Mouse (Mus musculus) left cerebral cortex, adult 18-20 months (tissue): ENCODE data around the gene Coa7. TPM values are rescaled to one million over a fixed set of nuclear protein-coding genes. Genes with fewer than 3 reads are reported as not detected.

ENCODE experiments used
- DNase-seq, 2 experiments: peaks; one replicate each; pipeline ENCODE4 v3.0.0; 2021 to 2022; ENCODE audit warnings: low spot score in 2 of 2, mixed read lengths in 1 of 2
- long read RNA-seq, 2 experiments: library from polyadenylated mRNA; stranded (forward); transcript quantifications; one replicate each; pipeline ENCODE4 v2.0.0; 2021
- total RNA-seq, 2 experiments: library from RNA; stranded (reverse); gene quantifications; 2 replicates each; pipeline ENCODE4 v1.2.3; 2021

Gene Coa7
- 10 to 100 TPM; 27.7 to 30.7 TPM for total RNA-seq
- long read RNA-seq, experiment 1, transcript Coa7-202 (3 exons, 3,714 nt), result major isoform, 23 of 23 reads
- long read RNA-seq, experiment 1, partial matches to known transcripts, result 0 of 23 reads
- long read RNA-seq, experiment 1, other reads (novel, unspliced or antisense), result 0 of 23 reads
- long read RNA-seq, experiment 2, transcript Coa7-202 (3 exons, 3,714 nt), result major isoform, 12 of 14 reads
- long read RNA-seq, experiment 2, partial matches to known transcripts, result 0 of 14 reads
- long read RNA-seq, experiment 2, other reads (novel, unspliced or antisense), result 2 of 14 reads

DNA sequence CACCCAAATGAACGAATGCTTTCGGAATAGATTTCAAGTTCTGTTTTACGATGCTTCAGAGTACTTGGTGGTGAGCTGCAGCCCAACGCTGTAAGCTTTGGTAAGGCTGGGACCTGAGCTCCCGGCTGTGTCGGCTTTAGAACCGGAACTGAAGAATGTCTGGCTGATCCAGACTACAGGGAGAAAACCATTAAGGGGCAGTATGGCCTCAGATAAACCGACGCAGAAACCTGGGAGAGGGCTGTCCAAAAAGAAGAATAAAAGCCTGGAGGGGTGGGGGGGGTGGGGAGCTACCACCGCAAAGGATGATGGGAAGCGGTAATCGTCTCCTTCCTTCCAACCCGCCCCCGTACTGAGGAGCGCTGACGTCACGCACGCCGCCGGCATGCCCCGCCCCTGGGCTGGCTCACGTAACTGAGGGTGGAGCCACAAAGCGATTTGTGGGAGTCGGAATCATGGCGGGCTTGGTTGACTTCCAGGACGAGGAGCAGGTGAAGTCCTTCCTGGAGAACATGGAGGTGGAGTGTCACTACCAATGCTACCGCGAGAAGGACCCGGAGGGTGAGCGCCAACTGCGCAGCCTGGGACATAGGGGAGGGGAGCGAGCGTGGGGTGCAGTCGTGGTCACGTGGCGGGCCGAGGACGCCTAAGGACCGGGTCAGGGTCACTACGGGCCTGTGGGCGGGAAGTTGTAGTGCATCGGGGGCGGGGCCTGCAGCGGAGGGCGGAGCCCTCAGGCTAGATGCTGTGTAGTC, at the start of gene Coa7:
TSS of gene Coa7 (plus strand) at position 411 of the 755 bp plus-strand sequence.
- peak; percentile 95 to 98 for DNase-seq

DNA sequence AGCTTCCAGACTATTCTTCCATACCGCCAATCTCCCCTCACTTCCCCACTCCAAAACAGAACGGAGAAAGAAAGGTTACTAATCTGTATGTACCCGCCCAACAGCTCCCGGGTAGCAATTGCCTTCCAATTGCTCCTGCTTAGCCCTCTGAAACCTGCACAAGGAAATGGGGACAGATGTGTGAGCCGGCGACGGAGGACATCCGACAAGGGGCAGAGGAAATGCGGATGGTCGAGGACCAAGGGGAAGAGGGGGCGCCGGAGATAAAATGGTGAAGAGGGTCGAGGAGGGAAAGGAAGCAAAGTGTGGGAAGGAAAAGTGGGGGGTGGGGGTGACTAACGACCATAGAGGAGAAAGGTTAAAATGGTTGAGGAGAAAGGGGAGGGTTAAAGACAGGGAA, 27.7 kb upstream of the Coa7 start:
- peak; percentile 12 for DNase-seq

DNA sequence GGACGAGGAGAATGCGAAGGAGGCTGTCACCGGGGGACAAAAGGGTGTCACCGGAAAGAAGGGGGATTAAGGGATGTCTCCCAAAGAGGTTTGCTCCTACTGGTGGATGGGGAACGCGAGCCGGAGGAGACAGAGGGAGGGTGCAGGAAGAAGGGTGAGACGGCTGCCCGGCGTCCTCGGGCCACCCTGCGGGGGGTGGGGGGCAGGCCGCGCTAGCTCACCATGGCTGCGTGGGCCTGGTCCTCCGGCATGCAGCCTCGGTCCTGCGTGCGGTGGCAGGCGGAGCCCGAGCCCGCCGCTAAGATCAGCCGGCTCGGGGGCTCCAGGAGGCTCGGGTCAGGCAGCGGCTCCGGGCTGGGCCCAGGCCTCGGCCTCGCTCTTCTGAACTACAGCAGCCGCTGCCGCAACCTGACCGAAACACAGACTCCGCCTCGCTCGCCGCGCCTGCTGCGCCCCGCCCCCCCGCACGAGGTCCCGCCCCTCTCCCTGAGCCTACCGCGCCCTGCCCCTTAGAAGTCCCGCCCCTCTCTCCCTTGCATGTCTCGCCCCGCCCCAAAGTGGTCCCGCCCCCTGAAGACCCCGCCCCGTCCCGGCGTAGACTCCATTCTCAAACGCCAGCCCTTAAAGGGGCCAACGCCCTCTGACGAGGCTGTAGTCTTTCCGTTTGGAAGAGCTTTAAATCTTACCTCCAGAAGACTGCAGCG, 27.1 kb upstream of the Coa7 start, which contains the start of gene Zyg11b:
TSS of gene Zyg11b (minus strand) at position 427 of the 704 bp plus-strand sequence.
- peak; percentile 77 to 85 for DNase-seq

DNA sequence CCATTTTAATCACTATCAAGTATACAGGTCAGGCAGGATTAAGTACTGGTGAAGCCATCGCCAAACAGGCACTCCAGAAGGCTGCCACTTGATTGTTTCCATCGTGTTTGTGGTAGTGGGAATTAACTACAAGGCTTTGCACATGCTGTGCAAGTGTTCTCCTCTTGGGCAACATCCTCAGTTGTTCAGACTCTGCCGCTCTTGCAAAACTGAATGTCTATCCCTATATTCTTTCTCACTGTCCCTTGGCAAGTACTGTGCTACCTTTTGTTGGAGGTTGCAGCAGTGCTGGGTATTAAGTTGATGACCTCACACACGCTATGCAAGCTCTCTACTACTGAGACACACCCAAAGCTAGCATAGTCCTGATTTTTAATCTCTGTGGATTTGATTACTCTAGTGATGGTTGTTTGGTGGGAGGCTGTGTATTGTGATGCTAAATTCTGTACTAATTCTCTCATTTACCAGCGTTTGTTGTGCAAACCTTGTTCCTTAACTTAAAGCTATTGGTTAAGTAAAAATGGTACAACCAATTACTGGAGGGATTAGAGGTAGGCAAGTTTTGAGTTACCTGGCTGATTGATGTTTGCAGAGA, 25.5 kb upstream of the Coa7 start:
- no peak for DNase-seq

DNA sequence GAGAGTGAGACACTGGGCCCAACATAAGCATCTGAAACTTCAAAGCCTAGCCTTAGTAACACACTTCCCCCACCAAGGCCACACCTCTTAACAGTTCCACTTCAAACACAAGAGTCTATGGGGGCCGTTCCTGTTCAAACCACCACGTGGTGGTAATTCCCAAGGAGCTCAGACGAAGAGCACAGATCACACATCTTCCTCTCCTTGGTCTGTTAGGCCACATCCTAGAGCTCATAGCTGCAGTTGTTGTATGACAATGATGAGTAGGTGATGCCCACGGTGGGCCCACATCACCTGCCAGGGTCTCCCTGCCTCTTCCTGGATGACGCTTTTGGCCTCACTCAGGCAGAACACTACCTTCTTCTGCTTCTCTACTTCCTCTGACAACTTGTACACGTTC, 17.2 kb upstream of the Coa7 start:
- no peak for DNase-seq

DNA sequence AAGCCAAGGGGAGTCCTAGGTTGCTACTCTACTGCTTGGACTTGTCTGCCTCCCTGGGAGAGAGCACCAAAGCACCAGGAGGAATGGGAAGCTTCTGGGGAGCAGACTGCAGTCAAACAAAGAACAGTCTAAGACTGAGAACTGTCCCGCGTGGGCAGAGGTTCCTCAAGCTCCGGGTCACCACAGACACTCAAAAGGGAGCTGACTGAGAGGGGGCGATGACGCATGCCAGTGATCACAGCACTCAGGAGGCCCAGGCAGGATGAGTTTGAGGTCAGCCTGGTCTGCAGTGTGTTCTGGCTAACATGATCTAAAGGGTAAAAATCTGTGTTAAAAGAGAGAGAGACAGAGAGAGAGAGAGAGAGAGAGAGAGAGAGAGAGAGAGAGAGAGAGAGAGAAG, 13.9 kb upstream of the Coa7 start:
- DNase-seq, result no peak

DNA sequence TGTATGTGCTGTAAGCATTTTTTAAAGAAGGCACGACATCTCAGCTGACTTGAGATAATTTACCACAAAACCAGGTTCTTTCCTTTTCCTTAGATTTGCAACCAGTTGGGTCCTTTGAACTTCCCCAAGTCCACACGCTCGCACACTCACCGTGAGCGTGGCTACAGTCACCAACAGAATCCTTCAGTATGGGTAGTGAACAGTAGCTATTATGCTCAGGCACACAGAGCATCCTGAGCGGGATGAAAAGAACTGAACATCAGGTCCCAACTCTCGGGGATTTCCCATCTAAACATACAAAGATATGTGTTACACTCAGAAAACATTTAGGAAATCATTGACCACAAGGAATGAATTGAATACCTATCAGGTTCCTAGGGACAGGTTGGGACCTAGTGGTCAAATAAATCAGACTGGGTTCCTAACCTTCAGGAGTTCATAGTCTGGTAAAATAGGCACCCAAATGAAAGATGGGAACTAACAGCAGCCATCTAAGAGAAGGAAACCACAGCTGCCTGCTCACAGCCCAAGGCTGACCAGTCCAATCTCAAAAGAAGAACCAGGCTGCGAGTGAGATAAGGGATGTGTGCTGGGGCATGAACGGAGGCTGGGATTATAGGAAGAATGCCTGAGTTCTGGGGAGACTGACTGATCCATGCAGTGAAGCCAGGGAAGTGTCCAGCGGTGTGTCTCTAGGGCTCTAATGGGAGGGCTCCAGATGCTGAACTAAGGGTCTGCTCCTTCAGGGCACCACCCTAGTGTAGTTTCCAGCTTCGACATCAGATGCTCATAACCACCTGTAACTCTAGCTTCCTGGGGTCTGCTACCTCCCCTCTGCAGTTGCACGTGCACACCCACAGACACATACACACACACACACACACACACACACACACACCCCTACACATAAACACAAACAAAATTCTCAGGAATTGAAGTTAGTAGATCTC, 10.0 kb upstream of the Coa7 start:
- DNase-seq, result no peak

DNA sequence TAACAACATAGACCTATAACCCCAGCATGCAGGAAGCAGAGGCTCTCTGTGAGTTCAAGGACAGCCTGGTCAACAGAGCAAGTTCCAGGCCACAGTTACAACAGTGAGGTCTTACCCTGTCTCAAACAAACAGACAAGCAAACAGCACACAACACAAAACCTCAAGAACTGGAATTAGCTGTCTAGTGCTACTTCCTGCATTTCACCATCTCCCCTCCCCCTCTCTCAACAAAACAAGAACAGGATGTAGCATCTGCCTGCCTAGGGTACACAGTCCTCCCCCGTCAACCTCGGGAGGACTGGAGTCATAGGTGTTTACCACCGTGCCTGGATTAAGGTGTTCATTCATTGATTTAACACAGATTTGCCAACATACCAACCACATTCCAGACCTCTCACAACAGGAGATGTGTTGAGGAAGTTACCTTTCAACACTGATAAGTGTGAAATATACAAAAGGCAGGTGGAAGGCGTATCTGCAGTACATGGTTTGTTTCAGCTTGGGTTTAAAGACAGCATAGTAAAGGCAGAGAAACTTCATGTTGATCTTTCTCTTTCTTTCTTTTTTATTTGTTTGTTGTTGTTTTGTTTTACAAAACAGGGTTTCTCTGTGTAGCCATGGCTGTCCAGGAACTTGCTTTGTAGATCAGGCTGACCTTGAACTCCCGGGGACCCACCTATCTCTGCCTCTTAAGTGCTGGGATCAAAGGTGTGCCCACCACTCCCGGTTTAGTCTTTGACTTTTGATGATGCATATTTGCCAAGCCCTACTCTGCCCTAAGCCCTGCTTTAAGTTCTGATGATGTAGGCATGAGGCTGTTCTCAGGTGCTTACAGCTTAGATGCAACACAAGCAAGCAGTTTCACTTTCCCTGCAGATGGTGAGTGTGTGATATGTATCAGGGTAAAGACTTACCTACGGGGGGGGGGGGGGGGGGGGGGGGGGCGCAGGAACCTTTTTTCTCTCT, 9.0 kb upstream of the Coa7 start:
- no peak for DNase-seq

DNA sequence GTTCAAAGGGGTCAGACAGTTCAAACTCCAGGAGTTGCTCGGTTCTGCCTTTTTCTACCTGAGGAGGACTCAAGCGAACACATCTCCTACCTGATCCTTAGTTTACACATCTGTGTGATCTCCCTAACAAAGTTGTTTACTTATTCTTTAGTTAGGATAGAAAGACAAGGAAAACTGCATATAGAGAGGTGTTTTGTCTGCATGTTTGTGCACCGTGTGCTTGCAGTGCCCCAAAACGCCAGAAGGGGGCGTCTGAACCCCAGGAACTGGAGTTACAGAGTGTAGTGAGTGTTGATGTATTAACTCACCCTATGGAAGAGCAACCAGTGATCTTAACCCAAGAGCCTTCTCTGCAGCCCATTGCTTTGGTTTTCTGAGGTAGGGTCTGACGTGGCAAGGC, 8.2 kb upstream of the Coa7 start:
- DNase-seq, result no peak

DNA sequence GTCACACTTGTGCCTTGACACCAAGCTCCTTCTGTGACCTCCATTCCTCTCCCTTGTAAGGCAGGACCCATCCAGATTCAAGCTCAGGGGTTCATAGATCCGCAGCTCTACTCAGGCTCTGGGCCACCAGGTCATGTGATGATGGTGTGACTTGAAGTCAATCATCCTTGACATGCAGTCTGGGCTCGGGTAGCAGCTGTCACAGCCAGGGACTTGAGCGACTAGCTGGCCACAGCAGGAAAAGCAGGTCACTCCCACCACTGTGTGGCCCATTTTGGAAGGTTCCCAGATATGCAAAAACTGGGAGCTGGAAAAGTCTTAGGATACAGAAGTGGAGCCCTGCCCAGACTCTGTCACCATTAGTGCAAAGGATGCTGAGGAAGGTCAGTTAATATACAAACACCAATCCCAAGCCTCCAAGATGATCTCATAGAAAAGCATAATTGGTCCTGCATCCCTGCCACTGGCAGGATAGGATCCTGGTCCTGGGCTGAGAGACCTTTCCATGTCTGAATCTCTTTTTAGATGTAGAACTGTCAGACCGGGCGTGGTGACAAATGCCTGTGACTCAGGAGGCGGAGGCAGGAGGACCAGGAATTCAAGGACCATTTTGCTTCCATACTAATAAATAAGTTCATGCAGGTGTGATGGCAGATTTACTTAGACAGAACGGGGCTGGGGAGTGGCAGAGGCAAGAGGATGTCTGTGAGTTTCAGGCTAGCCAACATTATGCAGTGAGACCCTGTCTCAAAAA, 7.1 kb upstream of the Coa7 start:
- DNase-seq, result no peak

DNA sequence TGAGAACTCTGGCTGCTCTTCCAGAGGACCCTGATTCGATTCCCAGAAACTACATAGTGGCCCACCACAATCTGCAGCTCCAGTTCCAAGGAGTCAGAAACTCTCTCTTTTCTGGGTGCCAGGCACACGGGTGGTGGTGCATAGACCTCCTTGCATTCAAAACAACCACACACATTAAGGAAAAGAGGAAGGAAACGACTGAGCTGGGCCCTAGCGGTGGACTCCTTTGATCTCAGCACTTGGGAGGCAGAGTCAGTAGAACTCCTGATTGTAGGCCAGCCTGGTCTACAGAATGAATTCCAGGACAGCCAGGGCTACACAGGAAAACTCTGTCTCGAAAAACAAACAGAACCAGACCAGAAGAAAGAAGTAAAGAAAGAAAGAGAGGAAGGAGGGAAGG, 4.4 kb upstream of the Coa7 start:
- no peak for DNase-seq

DNA sequence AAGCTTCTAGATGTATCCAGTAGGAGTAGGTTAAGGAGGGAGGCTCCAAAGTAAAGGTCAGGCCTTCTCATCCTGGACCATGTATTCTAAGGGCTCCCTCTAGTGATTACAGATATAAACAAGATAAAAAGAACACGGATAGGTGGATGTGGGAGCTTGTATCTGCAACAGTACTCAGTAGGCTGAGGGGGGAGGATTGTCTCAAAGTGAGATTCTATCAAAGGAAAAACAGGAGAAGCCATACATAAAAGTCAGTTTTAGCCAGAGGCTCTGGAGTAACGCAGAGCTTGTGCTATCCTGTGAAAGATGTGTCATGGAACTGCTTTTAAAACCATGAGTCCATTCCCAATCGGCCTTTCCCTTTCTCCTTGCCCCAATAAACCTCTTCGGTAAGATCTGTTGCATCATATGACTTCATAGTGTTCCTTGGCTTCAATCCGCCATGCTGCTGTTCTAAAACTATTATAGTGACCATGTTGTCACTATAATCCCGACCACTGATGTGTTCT, 815 bp upstream of the Coa7 start:
- DNase-seq, result no peak

DNA sequence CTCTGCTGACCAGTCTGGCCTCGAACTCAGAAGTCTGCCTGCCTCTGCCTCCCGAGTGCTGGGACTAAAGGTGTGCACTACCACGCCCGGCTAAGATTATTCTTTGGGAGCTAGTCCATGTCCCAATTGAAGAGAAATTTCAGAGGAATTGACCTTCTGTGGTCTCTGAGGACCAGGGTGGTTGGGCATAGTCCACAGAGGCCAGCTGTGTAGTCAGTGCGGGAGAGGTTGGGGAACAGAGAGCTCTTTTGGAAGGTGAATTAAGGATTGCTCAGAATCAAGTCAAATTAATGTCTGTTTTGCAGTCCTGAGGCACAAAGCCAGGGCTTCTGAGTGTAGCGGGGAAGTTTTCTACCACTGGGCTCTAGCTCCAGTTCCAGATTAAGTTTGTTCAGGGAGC, 1.9 kb downstream of the Coa7 start:
- DNase-seq, result no peak

DNA sequence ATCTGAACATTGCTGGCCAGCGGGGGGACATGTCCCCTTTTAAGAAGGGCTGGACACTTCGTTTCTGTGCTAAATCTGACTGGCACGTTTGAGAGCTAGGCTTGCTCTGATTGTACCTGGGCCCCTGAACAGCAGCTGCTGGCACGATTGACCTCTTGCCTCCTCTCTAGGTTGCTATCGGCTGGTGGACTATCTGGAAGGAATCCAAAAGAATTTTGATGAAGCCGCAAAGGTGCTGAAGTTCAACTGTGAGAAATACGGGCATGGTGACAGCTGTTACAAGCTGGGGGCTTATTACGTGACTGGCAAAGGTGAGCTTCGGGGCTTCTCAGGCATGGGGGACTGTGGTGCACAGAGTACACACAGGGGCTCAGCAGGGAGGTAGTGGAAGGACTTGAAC, 4.1 kb downstream of the Coa7 start:
- DNase-seq, result no peak

DNA sequence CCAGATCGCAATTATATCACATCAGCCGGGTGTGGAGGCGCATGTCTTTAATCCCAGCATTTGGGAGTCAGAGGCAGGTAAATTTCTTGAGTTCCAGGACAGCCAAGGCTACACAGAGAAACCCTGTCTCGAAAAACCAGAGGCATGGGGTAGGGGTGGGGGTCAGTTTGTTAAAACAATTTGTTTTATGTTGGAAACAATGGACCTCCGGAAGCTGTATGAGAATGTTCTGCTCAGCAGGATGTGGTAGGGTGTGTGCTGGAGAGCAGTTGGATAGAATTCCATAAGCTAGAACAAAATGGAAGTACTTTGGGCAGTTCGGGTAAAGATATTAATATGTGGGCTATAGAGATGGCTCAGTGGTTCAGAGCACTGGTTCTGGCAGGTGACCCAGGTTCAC, 7.5 kb downstream of the Coa7 start:
- DNase-seq, result no peak

DNA sequence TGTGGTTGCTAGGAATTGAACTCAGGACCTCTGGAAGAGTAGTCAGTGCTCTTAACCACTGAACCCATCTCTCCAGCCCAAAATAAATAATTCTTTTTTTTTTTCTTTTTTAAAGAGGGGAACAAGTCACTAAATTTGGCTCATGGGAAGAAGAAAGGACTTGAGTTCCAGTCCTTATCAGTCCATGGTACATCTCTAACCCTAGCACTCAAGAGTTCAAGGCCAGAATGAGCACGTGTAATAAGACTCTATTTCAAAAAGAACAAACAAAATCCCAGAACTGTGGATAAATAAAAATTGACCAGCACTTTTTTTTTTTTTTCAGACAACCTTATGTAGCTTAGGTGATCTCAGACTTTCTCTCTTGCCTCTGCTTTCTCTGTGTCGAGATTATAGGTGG, 8.8 kb downstream of the Coa7 start:
- DNase-seq, result no peak

DNA sequence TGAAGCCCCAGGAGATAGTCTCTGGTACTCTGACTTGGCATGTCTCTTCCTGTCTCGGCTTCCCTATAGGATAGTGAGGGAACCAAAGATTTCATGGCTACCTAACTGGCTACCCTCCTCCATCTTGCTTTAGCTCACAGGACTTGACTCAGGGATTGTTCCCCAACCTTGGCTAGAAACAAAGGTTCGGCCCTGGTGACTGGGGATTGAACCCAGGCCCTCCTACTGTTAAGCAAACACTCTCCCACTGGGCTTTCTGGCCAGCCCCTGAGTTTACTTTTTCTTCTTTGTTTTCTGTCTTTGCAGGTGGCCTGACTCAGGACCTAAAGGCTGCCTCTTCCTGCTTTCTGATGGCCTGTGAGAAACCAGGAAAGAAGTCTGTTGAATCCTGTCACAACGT, 9.9 kb downstream of the Coa7 start:
- DNase-seq, result no peak

DNA sequence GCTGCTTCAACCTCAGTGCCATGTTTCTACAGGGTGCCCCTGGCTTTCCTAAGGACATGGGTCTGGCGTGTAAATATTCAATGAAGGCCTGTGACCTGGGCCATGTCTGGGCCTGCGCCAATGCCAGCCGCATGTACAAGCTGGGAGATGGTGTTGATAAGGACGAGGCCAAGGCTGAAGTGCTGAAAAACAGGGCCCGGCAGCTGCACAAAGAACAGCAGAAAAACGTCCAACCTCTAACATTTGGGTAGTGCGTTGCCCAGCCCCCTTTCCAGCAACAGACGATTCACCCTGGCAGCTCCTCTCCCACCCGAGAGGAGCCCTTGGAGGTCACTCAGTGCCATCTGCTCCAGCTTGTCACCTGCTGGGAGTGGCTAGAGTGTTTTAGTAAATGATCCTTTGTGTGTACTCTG, 10.4 kb downstream of the Coa7 start:
- peak in 1 of 2 experiments; percentile 32 for DNase-seq
